Mouse (Mus musculus) CH12F3 (cell line): ENCODE results near the gene Syf2.
"Not testable (repeated sequence)": the region's sequence is repeated elsewhere in the genome, so short reads cannot be mapped to it uniquely, and the experiment has no call there.

Experiments
- in situ Hi-C: fragments of 300-500 bp; cut with MboI; formaldehyde crosslinking; loops from 2 replicates; pipeline ENCODE4 v1.14.3; 2020; ENCODE audit warnings: low sequenced_read_pairs

The Syf2 gene

DNA sequence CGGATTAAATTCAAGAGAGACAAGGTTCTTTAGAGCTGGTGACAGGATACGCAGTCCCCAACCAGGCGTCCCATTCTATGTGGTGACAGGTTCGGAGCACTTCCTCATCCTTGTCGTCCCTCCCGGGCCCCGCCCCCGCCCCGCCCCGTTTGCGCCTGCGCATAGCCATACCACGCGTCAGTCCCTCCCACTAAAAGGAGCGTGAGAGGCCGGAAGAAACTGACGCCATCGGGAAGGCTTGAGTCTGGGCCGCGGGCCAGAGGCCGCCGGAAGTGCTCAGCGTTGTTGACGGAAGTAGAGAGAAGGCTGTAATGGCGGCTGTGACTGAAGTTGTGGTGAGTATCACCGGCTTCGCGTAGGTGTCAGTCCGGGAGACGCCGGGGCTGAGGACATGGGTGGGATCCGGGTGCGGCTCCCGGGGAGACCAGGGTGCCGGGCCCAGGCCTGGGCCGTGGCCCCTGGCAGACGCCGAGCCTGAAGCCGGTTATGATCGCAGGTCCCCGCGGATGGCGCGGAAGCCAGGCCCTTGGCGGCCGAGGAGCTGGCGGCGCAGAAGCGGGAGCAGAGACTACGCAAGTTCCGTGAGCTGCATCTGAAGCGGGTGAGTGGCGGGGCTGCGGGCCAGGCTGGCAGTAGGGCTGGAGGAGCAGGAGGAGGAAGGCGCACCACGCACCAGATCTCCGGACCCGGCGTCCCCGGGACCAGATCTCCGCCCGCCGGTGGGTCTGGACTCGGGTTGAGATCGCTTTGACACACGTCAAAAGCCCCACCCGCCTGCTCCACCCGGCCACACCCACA, at the start of gene Syf2:
Gene Syf2, plus strand, starts transcription at position 215 of the 798 bp plus-strand sequence.
- in situ Hi-C loops = no loop called here

GRCm38 (mm10) chr4:134883266-134883665, 47.4 kb upstream of the Syf2 start:
- in situ Hi-C loops = no loop called here

DNA sequence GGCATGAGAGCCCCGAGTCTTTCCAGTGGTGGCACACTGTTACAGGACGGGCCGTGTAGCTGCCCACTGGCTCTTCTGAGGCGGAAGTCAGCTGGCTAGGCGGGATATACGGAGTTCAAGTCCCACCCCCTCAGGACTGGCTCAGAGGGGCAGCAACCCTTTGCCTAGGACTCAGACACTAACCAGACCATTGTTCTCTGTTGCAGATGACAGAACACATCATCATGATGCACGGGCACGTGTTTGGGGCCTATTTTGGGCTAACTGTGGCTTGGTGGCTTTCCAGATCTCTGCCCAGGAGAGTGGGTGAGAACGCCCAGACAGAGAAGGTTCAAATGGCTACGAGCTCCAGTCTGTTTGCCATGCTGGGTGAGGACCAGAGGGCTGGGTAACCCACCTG, 46.9 kb upstream of the Syf2 start:
- in situ Hi-C loops = no loop called here

GRCm38 (mm10) chr4:134884364-134884763, 46.3 kb upstream of the Syf2 start:
- in situ Hi-C loops = no loop called here

DNA sequence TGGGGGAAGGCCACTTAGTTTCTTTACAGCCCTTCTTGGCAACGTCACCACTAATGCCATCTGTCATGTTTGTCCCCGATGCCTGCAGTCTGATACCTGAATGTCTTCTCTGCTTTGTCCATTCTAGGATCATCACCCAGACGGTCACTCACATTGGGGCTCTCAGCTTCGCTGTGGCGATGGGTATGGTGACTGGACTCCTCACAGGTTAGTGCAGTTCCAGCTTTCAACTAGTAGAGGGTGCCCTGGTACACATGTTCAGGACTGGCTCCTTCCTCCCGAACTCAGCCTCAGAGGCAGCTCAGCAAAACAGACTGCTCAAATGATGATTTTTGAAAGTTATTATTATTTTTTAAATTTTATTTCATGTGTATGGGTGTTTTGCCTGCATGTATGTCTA, 38.6 kb upstream of the Syf2 start:
- in situ Hi-C loops = no loop called here

GRCm38 (mm10) chr4:134897256-134897655, 33.4 kb upstream of the Syf2 start:
- in situ Hi-C loops = no loop called here

- in situ Hi-C loops = no loop called here
These were observed 29.6 kb upstream of the Syf2 start for GRCm38 (mm10) chr4:134901126-134901525.

GRCm38 (mm10) chr4:134903046-134903445, 27.7 kb upstream of the Syf2 start:
- in situ Hi-C loops = no loop called here

GRCm38 (mm10) chr4:134911406-134911805, 19.3 kb upstream of the Syf2 start:
- in situ Hi-C loops = not testable (repeated sequence)

- in situ Hi-C loops = no loop called here
These were observed 17.3 kb upstream of the Syf2 start for GRCm38 (mm10) chr4:134913413-134913812.

- in situ Hi-C loops = no loop called here
These were observed 16.4 kb upstream of the Syf2 start for GRCm38 (mm10) chr4:134914122-134914863.

DNA sequence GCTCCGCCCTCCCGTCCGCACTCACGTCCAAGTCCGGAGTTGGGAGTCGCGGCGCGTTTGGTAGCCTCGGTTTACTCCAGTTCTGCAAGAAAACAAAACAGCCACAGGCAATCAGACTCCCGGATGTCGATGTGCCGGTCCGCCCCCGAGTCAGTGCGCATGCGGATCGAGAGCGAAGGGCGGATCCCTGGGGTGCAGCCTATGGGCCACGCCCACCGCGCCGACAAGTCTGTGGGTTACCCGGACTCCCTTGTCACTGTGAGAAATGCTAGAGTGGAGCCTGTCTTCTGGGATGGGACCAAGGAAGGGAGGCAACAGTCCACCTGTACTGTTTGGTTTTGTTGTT, 15.9 kb upstream of the Syf2 start, which contains the start of gene Tmem50a:
Gene Tmem50a, minus strand, starts transcription at position 161 of the 346 bp plus-strand sequence.
- in situ Hi-C loops = no loop called here

GRCm38 (mm10) chr4:134915223-134916050, 15.3 kb upstream of the Syf2 start:
- in situ Hi-C loops = no loop called here

DNA sequence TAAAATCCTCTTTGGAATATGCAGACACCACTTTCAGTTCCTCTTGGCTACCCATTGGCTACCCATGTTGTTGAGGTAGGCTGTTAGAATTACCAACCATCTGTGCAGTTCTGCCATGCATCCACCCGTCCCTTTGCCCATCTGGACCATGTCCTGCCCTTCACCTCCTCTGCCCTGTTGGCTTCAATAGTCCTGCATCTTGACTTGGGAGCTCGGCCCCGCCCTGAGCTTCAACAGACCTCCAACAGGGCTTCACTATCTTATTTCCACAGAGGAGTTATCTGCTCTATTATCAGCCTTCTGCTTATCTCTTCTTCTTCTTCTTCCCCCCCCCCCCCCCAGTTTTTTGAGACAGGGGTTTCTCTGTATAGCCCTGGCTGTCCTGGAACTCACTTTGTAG, 13.5 kb upstream of the Syf2 start:
- in situ Hi-C loops = no loop called here

GRCm38 (mm10) chr4:134918381-134918780, 12.3 kb upstream of the Syf2 start:
- in situ Hi-C loops = no loop called here

GRCm38 (mm10) chr4:134919733-134920540, 10.8 kb upstream of the Syf2 start:
- in situ Hi-C loops = no loop called here

- in situ Hi-C loops = no loop called here
These were observed 10.1 kb upstream of the Syf2 start for GRCm38 (mm10) chr4:134920631-134921030.

DNA sequence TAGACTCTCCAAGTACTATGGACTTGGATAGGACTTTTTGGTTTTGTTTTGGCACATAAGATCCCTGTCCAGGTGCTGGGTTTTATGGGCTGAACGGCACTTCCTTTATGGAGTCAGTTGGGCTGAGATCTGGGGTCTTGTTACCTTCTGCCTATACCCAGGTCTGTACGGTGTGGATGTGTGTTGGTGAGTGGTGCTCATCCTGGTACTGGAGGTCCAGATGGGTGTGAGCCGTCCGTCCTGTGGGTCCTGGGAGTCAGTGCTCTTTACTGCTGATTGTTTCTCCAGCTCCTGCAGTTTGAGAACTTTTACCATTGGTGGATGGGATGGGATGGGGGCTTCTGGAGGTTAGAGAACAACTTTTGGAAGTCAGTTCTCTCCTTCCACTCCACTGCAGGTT, 9.0 kb upstream of the Syf2 start:
- in situ Hi-C loops = no loop called here

DNA sequence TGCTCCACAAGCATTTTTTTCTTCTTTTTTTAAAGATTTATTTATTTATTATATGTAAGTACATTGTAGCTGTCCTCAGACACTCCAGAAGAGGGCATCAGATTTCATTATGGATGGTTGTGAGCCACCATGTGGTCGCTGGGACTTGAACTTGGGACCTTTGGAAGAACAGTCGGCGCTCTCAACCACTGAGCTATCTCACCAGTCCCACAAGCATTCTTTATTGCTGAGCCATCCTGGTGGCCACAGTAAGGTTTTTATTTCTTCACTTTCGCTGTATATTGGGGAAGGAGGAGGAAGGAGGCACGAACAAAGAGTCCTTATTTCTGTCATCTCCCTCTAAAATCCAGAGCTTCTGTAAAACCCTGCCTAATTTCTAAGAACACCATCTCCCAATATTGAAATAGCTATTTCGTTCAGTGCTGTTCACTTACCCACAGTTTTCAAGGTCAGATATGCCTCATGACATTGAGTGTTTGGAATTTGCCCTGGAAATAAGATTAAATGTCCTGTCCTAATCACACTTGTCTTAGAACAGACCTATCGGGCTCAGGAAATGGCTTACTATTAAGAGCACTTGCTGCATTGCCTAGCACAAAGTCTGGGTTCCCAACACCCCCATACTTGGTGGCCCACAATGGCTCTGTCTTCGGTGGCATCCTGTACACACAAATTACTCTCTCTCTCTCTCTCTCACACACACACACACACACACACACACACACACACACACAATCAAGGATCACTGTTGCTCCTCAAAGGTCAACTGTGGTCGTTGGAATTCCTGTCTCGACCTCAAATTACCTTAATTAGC, 8.4 kb upstream of the Syf2 start:
- in situ Hi-C loops = no loop called here

- in situ Hi-C loops = no loop called here
These were observed 7.8 kb upstream of the Syf2 start for GRCm38 (mm10) chr4:134922925-134923244.
